Mouse (Mus musculus): ENCODE data around the gene Krt24.

- TF ChIP-seq CTCF (IDR thresholded peaks at IDR 0.05; ENCODE audit: borderline replicate concordance, insufficient read depth, low read depth, low read length) (no peak), POLR2A (IDR thresholded peaks at IDR 0.05; ENCODE audit: borderline replicate concordance, insufficient read depth, low read length) (no peak)
These were observed 34.4 kb downstream of the Krt24 start for GRCm38 (mm10) chr11:99250666-99251065.

Data from cerebellum, adult 2 months (tissue).